Mouse (Mus musculus): Measurements from ENCODE around the gene Olfr38. TPM values are rescaled to one million over a fixed set of nuclear protein-coding genes. Genes with fewer than 3 reads are reported as not detected.

The Olfr38 gene
- polyA plus RNA-seq, 1 experiment from 2014 or later = not detected

DNA sequence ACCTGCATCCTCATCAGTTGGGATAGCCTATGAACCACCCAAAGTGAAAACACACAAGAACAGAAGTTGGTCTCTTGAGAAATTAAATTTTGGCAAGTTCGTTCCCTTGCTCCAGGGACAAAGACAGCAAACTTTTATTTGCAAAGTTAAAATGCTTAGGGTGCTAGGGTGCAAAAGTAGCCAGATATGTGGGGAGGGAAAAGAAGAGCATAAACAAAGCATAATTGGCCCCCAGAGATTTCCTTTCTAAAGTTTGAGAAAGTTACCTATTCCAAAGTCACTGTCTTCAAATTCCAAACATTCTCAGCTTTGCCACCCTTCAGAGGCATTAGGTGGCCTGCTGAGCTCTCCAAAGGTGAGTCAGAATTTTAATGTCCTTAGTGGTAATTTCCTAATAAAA lies 55.4 kb downstream of the Olfr38 start, which contains the start of gene Olfr450:
Gene Olfr450, plus strand, starts transcription at position 301 of the 400 bp plus-strand sequence.
- Histone ChIP-seq H3K9ac (no peak within 1 kb of the TSS), H3K4me2 (no peak within 1 kb of the TSS), H3K4me3 (replicated peaks) (no peak within 1 kb of the TSS), H3K27me3 (no peaks in the 10 kb centered on the region), H3K36me3 (replicated peaks) (no peaks in the 10 kb centered on the region), H3K4me1 (no peaks in the 10 kb centered on the region), H3K27ac (no peak within 1 kb of the TSS), H3K9me3 (no peaks in the 10 kb centered on the region)
- no peak for ATAC-seq (ENCODE audit: low FRiP score)
- 80% methylated on average over 1 of the region's 1 CpGs for WGBS

Other genes with a start within 250 kb of the Olfr38 start
- gene Olfr455, start 208.8 kb upstream of the Olfr38 start, polyA plus RNA-seq (2016; fragmentation: Nextera tagmentation; extraction: Ambion mirVana) = not detected in 2 replicates
- gene Tcaf3, start 158.7 kb upstream of the Olfr38 start, polyA plus RNA-seq (2016; fragmentation: Nextera tagmentation; extraction: Ambion mirVana) = not detected in 2 replicates
- gene Tcaf2, start 111.2 kb upstream of the Olfr38 start, polyA plus RNA-seq (2016; fragmentation: Nextera tagmentation; extraction: Ambion mirVana) = 2.7 and 2.8 TPM in 2 replicates
- gene Tcaf1, start 46.3 kb upstream of the Olfr38 start, polyA plus RNA-seq (2016; fragmentation: Nextera tagmentation; extraction: Ambion mirVana) = 164 and 179 TPM in 2 replicates
- gene Olfr453, start 17.0 kb upstream of the Olfr38 start, polyA plus RNA-seq (2016; fragmentation: Nextera tagmentation; extraction: Ambion mirVana) = not detected in 2 replicates
- gene Olfr452, start 28.7 kb downstream of the Olfr38 start, polyA plus RNA-seq (2016; fragmentation: Nextera tagmentation; extraction: Ambion mirVana) = not detected in 2 replicates
- gene Olfr450, start 55.5 kb downstream of the Olfr38 start, polyA plus RNA-seq (2016; fragmentation: Nextera tagmentation; extraction: Ambion mirVana) = not detected in 2 replicates
- gene Olfr449, start 78.0 kb downstream of the Olfr38 start, polyA plus RNA-seq (2016; fragmentation: Nextera tagmentation; extraction: Ambion mirVana) = not detected in 2 replicates
- not detected in 2 replicates for gene Olfr448, start 134.0 kb downstream of the Olfr38 start, polyA plus RNA-seq (2016; fragmentation: Nextera tagmentation; extraction: Ambion mirVana)
- not detected in 2 replicates for gene Olfr447, start 152.5 kb downstream of the Olfr38 start, polyA plus RNA-seq (2016; fragmentation: Nextera tagmentation; extraction: Ambion mirVana)
- not detected in 2 replicates for gene Olfr446, start 165.0 kb downstream of the Olfr38 start, polyA plus RNA-seq (2016; fragmentation: Nextera tagmentation; extraction: Ambion mirVana)
- not detected in 2 replicates for gene Olfr444, start 192.7 kb downstream of the Olfr38 start, polyA plus RNA-seq (2016; fragmentation: Nextera tagmentation; extraction: Ambion mirVana)

Data from forebrain, embryonic 12.5 days (tissue).